Mouse (Mus musculus) hindbrain, embryonic 14.5 days (tissue): ENCODE results near the gene Ankrd60. TPM values are rescaled to one million over a fixed set of nuclear protein-coding genes. Genes with fewer than 3 reads are reported as not detected.

Experiments used
- ATAC-seq: fragments of 200-750 bp; cut with Nextera tagmentation; 2 replicates; pipeline ENCODE4 v1.8.0; 2017; ENCODE audit warnings: moderate number of reproducible peaks, mild to moderate bottlenecking, moderate TSS enrichment, moderate library complexity; ENCODE audit not compliant: low FRiP score
- DNase-seq: peaks from one replicate; pipeline ENCODE4 v3.0.0-alpha.2; 2015; ENCODE audit warnings: low spot score
- H3K27ac ChIP-seq: fragments of 300-500 bp; sonication (generic); 2 replicates; pipeline ENCODE4 v1.5.1; 2014; ENCODE audit warnings: mild to moderate bottlenecking, moderate library complexity
- H3K27me3 ChIP-seq: fragments of 300-500 bp; sonication (generic); 2 replicates; pipeline ENCODE4 v1.6.1; 2014; ENCODE audit warnings: mild to moderate bottlenecking, low read length, mixed read lengths; ENCODE audit not compliant: control insufficient read depth, insufficient read depth
- H3K36me3 ChIP-seq: fragments of 300-500 bp; sonication (generic); replicated peaks from 2 replicates; pipeline ENCODE4 v1.6.1; 2014; ENCODE audit not compliant: control insufficient read depth, insufficient read depth
- H3K4me1 ChIP-seq: fragments of 300-500 bp; sonication (generic); replicated peaks from 2 replicates; pipeline ENCODE4 v1.6.1; 2014; ENCODE audit warnings: antibody characterized with exemption, low read length, mixed read lengths; ENCODE audit not compliant: control insufficient read depth, insufficient read depth
- H3K4me2 ChIP-seq: fragments of 300-500 bp; sonication (generic); replicated peaks from 2 replicates; pipeline ENCODE4 v1.6.1; 2014; ENCODE audit warnings: mild to moderate bottlenecking, moderate library complexity
- H3K4me3 ChIP-seq: fragments of 300-500 bp; sonication (generic); replicated peaks from 2 replicates; pipeline ENCODE4 v1.5.1; 2014; ENCODE audit warnings: mild to moderate bottlenecking, low read length
- H3K9ac ChIP-seq: fragments of 300-500 bp; sonication (generic); 2 replicates; pipeline ENCODE4 v1.6.1; 2014
- H3K9me3 ChIP-seq: fragments of 300-500 bp; sonication (generic); 2 replicates; pipeline ENCODE4 v1.6.1; 2016; ENCODE audit warnings: low read length; ENCODE audit not compliant: control insufficient read depth
- WGBS: fragments of 180-500 bp; shearing (Covaris S2); extraction: QIAGEN DNeasy Blood & Tissue Kit; methylation state at CpG from one replicate; pipeline ENCODE4 v1.1.7; 2014; 5-methylcytosine and 5-hydroxymethylcytosine counted together
- polyA plus RNA-seq: library from polyadenylated mRNA; unstranded; fragments of >200 nt; fragmentation: Nextera tagmentation; extraction: Ambion mirVana; gene quantifications from 2 replicates; pipeline ENCODE4 v1.2.1, GENCODE M21; 2014

Gene Ankrd60
- polyA plus RNA-seq, 1 experiment from 2014 or later = not detected

- H3K4me3 ChIP-seq = no peak overlapping the region
- H3K9me3 ChIP-seq = no peaks in the 10 kb centered on the region
- WGBS = 73% methylated on average over 10 of the region's 10 CpGs
- no peaks in the 10 kb centered on the region for H3K36me3 ChIP-seq
- no peaks in the 10 kb centered on the region for H3K27me3 ChIP-seq
- no peak for DNase-seq
- no peak overlapping the region for H3K9ac ChIP-seq
- no peak overlapping the region for H3K4me2 ChIP-seq
- 0 out of 2 replicates have a peak, but pooled peaks have one; percentile 39 for ATAC-seq
- no peak overlapping the region for H3K27ac ChIP-seq
- H3K4me1 ChIP-seq = peaks cover 19% of the 10 kb centered on the region
These were observed 30.1 kb upstream of the Ankrd60 start for GRCm38 (mm10) chr2:173608020-173608958.

GRCm38 (mm10) chr2:173606415-173606804 lies 28.2 kb upstream of the Ankrd60 start:
- Histone ChIP-seq H3K4me3 (no peak overlapping the region), H3K9me3 (no peaks in the 10 kb centered on the region), H3K27ac (peak overlapping the region; percentile 64), H3K9ac (no peak overlapping the region), H3K36me3 (no peaks in the 10 kb centered on the region), H3K4me1 (peaks cover 19% of the 10 kb centered on the region), H3K27me3 (no peaks in the 10 kb centered on the region), H3K4me2 (no peak overlapping the region)
- peak; percentile 32; the same call in 1 of the 2 replicates for ATAC-seq
- 64% methylated on average over 9 of the region's 9 CpGs for WGBS
- DNase-seq = no peak

GRCm38 (mm10) chr2:173605713-173606414 lies 27.7 kb upstream of the Ankrd60 start:
- Histone ChIP-seq H3K4me2 (no peak overlapping the region), H3K4me3 (no peak overlapping the region), H3K9me3 (no peaks in the 10 kb centered on the region), H3K27ac (peak overlapping the region; percentile 64), H3K4me1 (peaks cover 13% of the 10 kb centered on the region), H3K27me3 (no peaks in the 10 kb centered on the region), H3K9ac (no peak overlapping the region), H3K36me3 (no peaks in the 10 kb centered on the region)
- ATAC-seq (peak; percentile 65), DNase-seq (peak; percentile 64)
- 34% methylated on average over 12 of the region's 12 CpGs for WGBS

GRCm38 (mm10) chr2:173601861-173602260 lies 23.7 kb upstream of the Ankrd60 start:
- WGBS = 91% methylated on average over 1 of the region's 1 CpGs
- Histone ChIP-seq H3K9me3 (no peaks in the 10 kb centered on the region), H3K27me3 (no peaks in the 10 kb centered on the region), H3K27ac (no peak overlapping the region), H3K4me3 (no peak overlapping the region), H3K9ac (no peak overlapping the region), H3K36me3 (0 out of 2 replicates have a peak, but pooled peaks cover 3% of the 10 kb centered on the region), H3K4me2 (no peak overlapping the region), H3K4me1 (peaks cover 11% of the 10 kb centered on the region)
- no peak for DNase-seq
- no peak for ATAC-seq

GRCm38 (mm10) chr2:173595374-173595781 lies 17.2 kb upstream of the Ankrd60 start:
- no peak for ATAC-seq

GRCm38 (mm10) chr2:173594313-173595063 lies 16.3 kb upstream of the Ankrd60 start:
- no peak overlapping the region for H3K4me2 ChIP-seq
- H3K27me3 ChIP-seq = no peaks in the 10 kb centered on the region
- peaks cover 10% of the 10 kb centered on the region; the same call in 1 of the 2 replicates for H3K4me1 ChIP-seq
- DNase-seq = no peak
- H3K27ac ChIP-seq = no peak overlapping the region
- no peak for ATAC-seq
- no peak overlapping the region for H3K4me3 ChIP-seq
- H3K9me3 ChIP-seq = no peaks in the 10 kb centered on the region
- no peaks in the 10 kb centered on the region for H3K36me3 ChIP-seq
- WGBS = 69% methylated on average over 11 of the region's 11 CpGs
- H3K9ac ChIP-seq = no peak overlapping the region

More at GRCm38 (mm10) chr2:173595374-173595781, 17.2 kb upstream of the Ankrd60 start:
- no peak overlapping the region for H3K9ac ChIP-seq
- H3K36me3 ChIP-seq = 0 out of 2 replicates have a peak, but pooled peaks cover under 1% of the 10 kb centered on the region
- H3K4me1 ChIP-seq = peaks cover 10% of the 10 kb centered on the region; the same call in 1 of the 2 replicates
- 39% methylated on average over 10 of the region's 10 CpGs for WGBS
- DNase-seq = no peak
- H3K27ac ChIP-seq = no peak overlapping the region
- no peaks in the 10 kb centered on the region for H3K27me3 ChIP-seq
- no peaks in the 10 kb centered on the region for H3K9me3 ChIP-seq
- no peak overlapping the region for H3K4me2 ChIP-seq
- no peak overlapping the region for H3K4me3 ChIP-seq

- Histone ChIP-seq H3K9ac (no peak overlapping the region), H3K4me2 (no peak overlapping the region), H3K4me3 (no peak overlapping the region), H3K27ac (no peak overlapping the region), H3K9me3 (no peaks in the 10 kb centered on the region), H3K27me3 (no peaks in the 10 kb centered on the region), H3K4me1 (peaks cover 10% of the 10 kb centered on the region; the same call in 1 of the 2 replicates), H3K36me3 (no peaks in the 10 kb centered on the region)
- ATAC-seq (no peak), DNase-seq (no peak)
- WGBS = 58% methylated on average over 4 of the region's 4 CpGs
These were observed 15.7 kb upstream of the Ankrd60 start for GRCm38 (mm10) chr2:173593841-173594240.

- Histone ChIP-seq H3K4me2 (no peak overlapping the region), H3K9ac (peak overlapping the region; percentile 11; the same call in 1 of the 2 replicates), H3K4me3 (no peak overlapping the region), H3K9me3 (no peaks in the 10 kb centered on the region), H3K27ac (peak overlapping the region; percentile 38; the same call in 1 of the 2 replicates), H3K4me1 (peaks cover 10% of the 10 kb centered on the region; the same call in 1 of the 2 replicates), H3K27me3 (no peaks in the 10 kb centered on the region), H3K36me3 (no peaks in the 10 kb centered on the region)
- DNase-seq = no peak
- ATAC-seq = 0 out of 2 replicates have a peak, but pooled peaks have one; percentile 32
- 36% methylated on average over 9 of the region's 9 CpGs for WGBS
These were observed 14.6 kb upstream of the Ankrd60 start for GRCm38 (mm10) chr2:173592781-173593180.
